Mouse (Mus musculus): ENCODE data around the gene Gmps.

GRCm38 (mm10) chr3:64021867-64022266 is 46.0 kb downstream of the Gmps start:
- TF ChIP-seq CTCF (IDR thresholded peaks at IDR 0.05; ENCODE audit: low read depth) (no peak), EP300 (IDR thresholded peaks at IDR 0.05; ENCODE audit: low read depth) (no peak)
